Mouse (Mus musculus) forebrain, embryonic 12.5 days (tissue): ENCODE measurements around the gene Mettl9. TPM values are rescaled to one million over a fixed set of nuclear protein-coding genes. Genes with fewer than 3 reads are reported as not detected.
A peak's percentile ranks its signal among the peaks of the same experiment; 100 is the strongest.
"Not testable (repeated sequence)": the region's sequence is repeated elsewhere in the genome, so short reads cannot be mapped to it uniquely, and the experiment has no call there.

ENCODE experiments used
- ATAC-seq: fragments of 200-750 bp; cut with Nextera tagmentation; 2 replicates; pipeline ENCODE4 v1.8.0; 2017; ENCODE audit warnings: moderate TSS enrichment; ENCODE audit not compliant: low FRiP score
- H3K27ac ChIP-seq: fragments of 300-500 bp; sonication (generic); 2 replicates; pipeline ENCODE4 v1.5.1; 2016; ENCODE audit warnings: mild to moderate bottlenecking
- H3K27me3 ChIP-seq: fragments of 300-500 bp; sonication (generic); 2 replicates; pipeline ENCODE4 v1.6.1; 2016; ENCODE audit warnings: mild to moderate bottlenecking
- H3K36me3 ChIP-seq: fragments of 300-500 bp; sonication (generic); replicated peaks from 2 replicates; pipeline ENCODE4 v1.6.1; 2016; ENCODE audit warnings: mild to moderate bottlenecking
- H3K4me1 ChIP-seq: fragments of 300-500 bp; sonication (generic); 2 replicates; pipeline ENCODE4 v1.6.1; 2016
- H3K4me2 ChIP-seq: fragments of 300-500 bp; sonication (generic); 2 replicates; pipeline ENCODE4 v1.6.1; 2016; ENCODE audit warnings: mild to moderate bottlenecking, moderate library complexity
- H3K4me3 ChIP-seq: fragments of 300-500 bp; sonication (generic); replicated peaks from 2 replicates; pipeline ENCODE4 v1.5.1; 2016; ENCODE audit warnings: mild to moderate bottlenecking
- H3K9ac ChIP-seq: fragments of 300-500 bp; sonication (generic); 2 replicates; pipeline ENCODE4 v1.6.1; 2016; ENCODE audit warnings: mild to moderate bottlenecking
- H3K9me3 ChIP-seq: fragments of 300-500 bp; sonication (generic); 2 replicates; pipeline ENCODE4 v1.6.1; 2016
- WGBS: fragments of 180-500 bp; shearing (Covaris S2); methylation state at CpG from one replicate; pipeline ENCODE4 v1.1.7; 2016; 5-methylcytosine and 5-hydroxymethylcytosine counted together
- polyA plus RNA-seq: library from polyadenylated mRNA; unstranded; fragments of >200 nt; fragmentation: Nextera tagmentation; extraction: Ambion mirVana; gene quantifications from 2 replicates; pipeline ENCODE4 v1.2.1, GENCODE M21; 2016

Gene Mettl9
- polyA plus RNA-seq, 1 experiment from 2014 or later: 227 TPM

DNA sequence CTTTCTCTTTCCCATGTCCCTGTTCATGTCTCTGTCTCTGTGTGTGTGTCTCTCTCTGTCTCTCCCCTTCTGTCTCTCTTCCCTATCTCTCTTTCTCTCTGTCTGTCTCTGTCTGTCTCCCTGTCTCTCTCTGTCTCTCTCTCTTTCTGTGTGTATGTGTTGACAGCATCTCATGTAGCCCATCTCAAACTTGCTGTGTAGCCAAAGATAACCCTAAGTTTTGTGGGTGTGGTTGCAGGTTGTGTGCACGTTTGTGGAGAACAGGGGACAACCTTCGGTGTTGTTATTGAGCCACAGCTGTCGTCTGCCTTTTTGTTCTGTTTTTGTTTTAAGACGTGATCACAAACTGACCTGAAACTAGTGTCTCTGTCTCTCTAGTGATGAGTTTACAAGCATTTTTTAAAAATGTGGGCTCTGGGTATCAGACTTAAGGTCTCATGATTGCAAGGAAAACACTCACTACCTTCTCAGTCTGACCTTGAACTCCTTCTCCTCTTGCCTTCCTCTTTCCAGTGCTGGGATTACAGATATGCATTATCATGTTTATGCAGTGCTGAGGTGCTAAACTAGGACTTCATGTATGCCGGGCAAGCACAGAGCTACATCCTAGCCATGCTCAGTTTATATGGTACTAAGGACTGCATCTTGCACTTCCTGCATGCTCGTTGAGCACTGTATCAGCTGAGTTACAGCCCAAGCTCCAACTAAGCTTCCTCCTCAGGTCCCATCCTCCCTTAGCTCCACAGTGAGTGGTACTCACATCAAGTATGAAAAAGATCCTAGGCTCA is 8.8 kb upstream of the Mettl9 start:
- 82% methylated on average over 6 of the region's 6 CpGs for WGBS
- H3K27ac ChIP-seq: no peak overlapping the region
- ATAC-seq: no peak
- no peaks in the 10 kb centered on the region for H3K4me1 ChIP-seq
- peaks cover 24% of the 10 kb centered on the region for H3K27me3 ChIP-seq
- no peaks in the 10 kb centered on the region for H3K9me3 ChIP-seq
- no peak overlapping the region for H3K9ac ChIP-seq
- no peak overlapping the region for H3K4me3 ChIP-seq
- no peak overlapping the region for H3K4me2 ChIP-seq
- no peaks in the 10 kb centered on the region for H3K36me3 ChIP-seq

DNA sequence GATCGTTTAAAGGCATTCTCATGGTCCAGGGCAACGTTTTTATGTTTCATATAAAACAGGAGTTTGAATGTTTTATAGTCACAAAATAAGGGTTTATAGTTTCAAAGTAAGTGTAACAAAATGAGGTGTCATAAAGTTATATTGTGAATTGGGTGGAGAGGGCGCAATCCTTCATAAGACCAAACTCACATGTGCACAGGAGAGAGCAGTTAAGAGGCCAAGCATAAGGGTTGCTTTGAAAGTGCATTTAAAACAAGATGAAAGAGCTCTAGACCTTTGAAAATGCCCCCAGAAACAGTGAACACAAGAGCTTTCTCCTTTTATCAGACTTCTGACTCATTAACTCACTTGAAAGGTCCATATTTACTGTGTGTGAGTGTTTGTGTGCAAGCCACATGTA is 7.9 kb upstream of the Mettl9 start:
- no peaks in the 10 kb centered on the region for H3K36me3 ChIP-seq
- no peak overlapping the region for H3K27ac ChIP-seq
- no peaks in the 10 kb centered on the region for H3K9me3 ChIP-seq
- no peak for ATAC-seq
- no peak overlapping the region for H3K4me3 ChIP-seq
- H3K27me3 ChIP-seq: peaks cover 29% of the 10 kb centered on the region
- no peak overlapping the region for H3K9ac ChIP-seq
- 76% methylated on average over 3 of the region's 3 CpGs for WGBS
- no peak overlapping the region for H3K4me2 ChIP-seq
- no peaks in the 10 kb centered on the region for H3K4me1 ChIP-seq

DNA sequence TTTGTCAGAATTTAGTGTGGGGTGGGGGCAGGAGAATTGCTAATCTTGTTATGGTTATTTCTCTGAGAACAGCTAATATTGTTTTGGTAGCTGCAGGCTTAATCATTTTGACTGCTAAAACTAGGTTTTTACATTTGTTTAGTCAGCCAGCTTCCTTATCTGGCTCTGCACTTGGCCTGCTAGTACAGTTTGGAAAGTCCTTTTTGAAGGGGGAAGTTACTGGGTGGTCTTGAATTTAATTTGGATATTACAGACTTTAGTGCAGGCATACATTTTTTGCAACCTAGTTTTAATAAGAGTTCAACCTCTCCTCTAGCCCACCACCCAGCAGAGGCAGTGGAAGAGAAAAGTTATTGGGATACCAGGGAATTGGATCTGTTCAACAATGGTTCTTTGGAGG is 4.3 kb upstream of the Mettl9 start:
- not testable (repeated sequence) for H3K4me3 ChIP-seq, H3K9me3 ChIP-seq, H3K36me3 ChIP-seq, H3K9ac ChIP-seq, ATAC-seq, H3K4me1 ChIP-seq, H3K27ac ChIP-seq, H3K4me2 ChIP-seq
- H3K27me3 ChIP-seq: peaks cover 41% of the 10 kb centered on the region

DNA sequence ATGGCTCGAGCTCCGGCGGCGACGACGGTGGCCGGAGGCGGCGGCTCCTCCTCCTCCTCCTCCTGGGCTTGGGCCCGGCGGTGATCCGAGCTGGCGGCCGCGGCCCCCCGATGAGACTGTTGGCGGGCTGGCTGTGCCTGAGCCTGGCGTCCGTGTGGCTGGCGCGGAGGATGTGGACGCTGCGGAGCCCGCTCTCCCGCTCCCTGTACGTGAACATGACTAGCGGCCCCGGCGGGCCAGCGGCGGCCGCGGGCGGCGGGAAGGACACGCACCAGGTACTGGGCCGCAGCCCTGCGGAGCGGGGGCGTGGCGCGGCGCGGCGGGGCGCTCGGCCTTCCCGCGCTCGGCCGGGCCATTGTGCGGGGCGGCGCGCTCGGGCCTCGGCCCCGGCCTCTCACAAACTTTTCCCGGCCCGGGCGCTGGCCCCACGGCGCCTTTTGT is 476 bp downstream of the Mettl9 start:
- Histone ChIP-seq H3K9ac (peak overlapping the region; percentile 99), H3K27ac (peak overlapping the region; percentile 99), H3K27me3 (peaks cover 22% of the 10 kb centered on the region), H3K9me3 (no peaks in the 10 kb centered on the region), H3K4me2 (peak overlapping the region; percentile 77), H3K36me3 (no peaks in the 10 kb centered on the region), H3K4me1 (peaks cover 29% of the 10 kb centered on the region), H3K4me3 (peak overlapping the region; percentile 95)
- WGBS: 1% methylated on average over 55 of the region's 63 CpGs
- peak; percentile 85 for ATAC-seq

DNA sequence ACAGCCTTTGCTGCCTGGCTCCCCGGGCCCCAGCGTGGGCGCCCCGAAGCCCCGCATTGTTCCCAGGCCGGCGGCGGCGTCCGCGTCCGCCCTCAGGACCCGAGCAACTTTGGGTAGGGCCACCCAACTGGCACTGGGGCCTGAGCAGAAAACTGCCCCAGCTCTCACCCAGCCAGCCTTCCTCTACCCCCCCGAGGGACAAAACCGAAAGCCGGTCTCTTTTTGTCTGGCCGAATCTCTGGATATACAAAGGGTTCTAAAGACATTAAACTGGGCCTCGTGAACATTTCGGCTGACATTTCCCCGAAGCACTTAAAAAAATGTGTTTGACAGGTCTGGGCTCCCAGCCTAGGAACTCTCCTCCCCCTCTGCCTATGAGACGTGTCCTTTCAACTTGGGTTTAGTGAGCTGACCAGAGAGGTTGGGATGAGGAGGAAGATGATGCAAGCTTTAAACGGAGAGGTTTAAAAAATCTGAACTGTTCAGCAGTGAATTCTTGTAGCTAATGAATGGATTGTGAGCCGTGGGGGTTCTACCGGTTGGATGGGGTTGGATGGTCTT is 996 bp downstream of the Mettl9 start:
- Histone ChIP-seq H3K27ac (peak overlapping the region; percentile 99), H3K9ac (peak overlapping the region; percentile 99), H3K9me3 (no peaks in the 10 kb centered on the region), H3K27me3 (peaks cover 20% of the 10 kb centered on the region), H3K36me3 (no peaks in the 10 kb centered on the region), H3K4me1 (peaks cover 29% of the 10 kb centered on the region), H3K4me2 (peak overlapping the region; percentile 77), H3K4me3 (peak overlapping the region; percentile 95)
- ATAC-seq: peak; percentile 30
- WGBS: 1% methylated on average over 24 of the region's 24 CpGs

DNA sequence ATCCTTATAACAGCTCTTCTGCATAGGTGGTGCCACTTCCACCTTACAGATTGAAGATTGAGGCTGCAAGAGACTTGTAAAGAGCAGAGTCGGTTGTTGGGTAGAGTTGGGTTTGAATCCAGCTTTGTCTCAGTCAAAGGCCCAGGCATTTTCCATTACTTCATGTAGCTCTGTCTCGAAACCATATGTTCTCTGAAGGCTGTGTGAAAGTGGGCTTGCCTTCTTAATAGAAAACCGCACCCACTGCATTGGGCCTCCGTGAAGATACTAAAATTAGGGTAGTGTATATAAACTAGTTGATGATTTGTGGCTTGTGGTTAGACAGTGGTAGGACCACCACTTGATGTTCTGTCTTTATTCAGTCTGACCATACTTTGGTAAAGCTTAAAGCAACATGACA is 6.3 kb downstream of the Mettl9 start:
- Histone ChIP-seq H3K4me3 (no peak overlapping the region), H3K9ac (no peak overlapping the region), H3K27ac (no peak overlapping the region), H3K9me3 (no peaks in the 10 kb centered on the region), H3K4me2 (no peak overlapping the region), H3K36me3 (no peaks in the 10 kb centered on the region), H3K4me1 (peaks cover 25% of the 10 kb centered on the region), H3K27me3 (no peaks in the 10 kb centered on the region)
- 93% methylated on average over 4 of the region's 4 CpGs for WGBS
- ATAC-seq: no peak

DNA sequence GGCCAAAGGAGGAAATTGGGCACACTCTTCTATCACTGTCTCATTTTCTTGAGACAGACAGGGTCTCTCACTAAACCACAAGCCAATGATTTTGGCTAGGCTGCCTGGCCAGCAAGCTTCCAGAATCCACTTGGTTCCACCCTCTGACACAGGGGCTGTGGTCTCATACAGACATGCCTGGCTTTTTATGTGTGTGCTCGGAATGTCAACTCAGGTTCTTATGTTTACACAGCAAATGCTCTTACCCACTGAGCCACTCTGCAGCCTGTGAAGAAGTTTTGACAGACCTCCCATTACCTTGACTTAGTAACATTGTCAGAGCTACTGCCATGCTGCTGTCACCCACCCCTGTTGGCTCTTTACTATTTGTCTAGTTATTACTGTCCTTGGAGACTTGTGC is 7.7 kb downstream of the Mettl9 start:
- Histone ChIP-seq H3K27ac (no peak overlapping the region), H3K9me3 (no peaks in the 10 kb centered on the region), H3K36me3 (no peaks in the 10 kb centered on the region), H3K9ac (no peak overlapping the region), H3K4me2 (no peak overlapping the region), H3K27me3 (no peaks in the 10 kb centered on the region), H3K4me1 (peaks cover 11% of the 10 kb centered on the region), H3K4me3 (no peak overlapping the region)
- no peak for ATAC-seq
- WGBS: 78% methylated on average over 1 of the region's 1 CpGs

DNA sequence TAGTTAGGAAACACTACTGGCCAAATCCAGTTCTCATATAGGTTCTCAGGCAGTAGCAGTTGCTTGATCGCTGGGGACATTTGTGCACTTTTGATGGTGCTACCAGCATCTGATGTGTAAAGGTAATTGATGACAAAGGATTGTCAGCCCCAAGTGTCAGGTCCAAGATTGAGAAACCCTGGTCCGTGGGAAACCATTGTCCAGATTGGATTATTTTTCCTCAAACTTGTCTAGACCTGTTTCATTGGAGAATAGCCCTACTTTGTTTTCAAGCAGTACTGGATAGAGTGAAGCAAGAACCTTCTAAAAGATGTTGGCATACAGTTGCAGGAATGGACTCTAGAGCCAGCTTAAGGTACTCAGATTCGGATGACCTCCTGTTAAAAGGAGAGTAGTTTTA is 8.8 kb downstream of the Mettl9 start:
- Histone ChIP-seq H3K4me1 (peaks cover 2% of the 10 kb centered on the region), H3K9me3 (no peaks in the 10 kb centered on the region), H3K27ac (no peak overlapping the region), H3K4me3 (no peak overlapping the region), H3K27me3 (no peaks in the 10 kb centered on the region), H3K36me3 (no peaks in the 10 kb centered on the region), H3K4me2 (no peak overlapping the region), H3K9ac (no peak overlapping the region)
- 96% methylated on average over 3 of the region's 3 CpGs for WGBS
- no peak for ATAC-seq

DNA sequence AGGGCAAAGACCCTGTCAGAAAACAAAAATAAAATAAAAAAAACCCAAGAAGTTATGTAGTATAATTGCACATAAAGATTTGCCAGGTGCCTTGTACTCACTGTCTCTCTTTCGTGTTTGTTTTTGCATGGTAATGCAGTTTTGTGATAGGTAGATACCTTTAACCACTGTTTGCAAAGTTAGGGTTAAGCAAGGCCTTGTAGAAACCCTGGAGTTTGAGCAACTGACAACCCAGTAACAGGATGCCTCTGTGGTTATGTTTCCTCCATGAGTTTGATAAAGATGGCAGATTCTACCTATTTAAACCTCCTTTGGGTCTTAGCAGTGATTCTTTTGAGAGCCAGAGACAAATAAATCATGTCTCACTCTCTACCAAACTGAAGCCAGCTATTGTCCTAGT is 9.3 kb downstream of the Mettl9 start:
- H3K27me3 ChIP-seq: no peaks in the 10 kb centered on the region
- no peak overlapping the region for H3K27ac ChIP-seq
- H3K4me3 ChIP-seq: no peak overlapping the region
- 100% methylated on average over 1 of the region's 1 CpGs for WGBS
- no peaks in the 10 kb centered on the region; the same call in 1 of the 2 replicates for H3K4me1 ChIP-seq
- H3K36me3 ChIP-seq: peaks cover 4% of the 10 kb centered on the region
- H3K9me3 ChIP-seq: no peaks in the 10 kb centered on the region
- no peak overlapping the region for H3K4me2 ChIP-seq
- H3K9ac ChIP-seq: no peak overlapping the region
- no peak for ATAC-seq

DNA sequence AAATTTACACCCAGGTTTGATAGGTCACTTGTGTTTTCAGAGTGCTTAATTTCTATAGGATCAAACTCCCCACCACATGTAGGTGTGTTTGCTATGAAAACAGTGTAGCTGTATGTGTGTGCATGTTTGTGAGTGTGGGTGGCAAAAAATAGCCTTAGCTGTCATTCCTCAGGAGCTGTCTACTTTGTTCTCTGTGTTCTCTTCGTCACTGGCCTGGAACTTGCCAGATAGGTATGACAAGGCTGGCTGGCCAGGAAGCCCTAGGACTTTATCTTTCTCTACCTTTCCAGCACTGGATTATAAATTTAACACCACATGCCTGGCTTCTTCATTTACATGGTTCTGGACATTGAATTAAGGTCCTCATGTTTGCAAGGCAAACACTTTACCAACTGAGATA is 10.0 kb downstream of the Mettl9 start:
- no peaks in the 10 kb centered on the region for H3K9me3 ChIP-seq
- H3K27me3 ChIP-seq: no peaks in the 10 kb centered on the region
- no peak overlapping the region for H3K27ac ChIP-seq
- WGBS: 94% methylated on average over 1 of the region's 1 CpGs
- H3K4me3 ChIP-seq: no peak overlapping the region
- no peaks in the 10 kb centered on the region; the same call in 1 of the 2 replicates for H3K4me1 ChIP-seq
- H3K4me2 ChIP-seq: no peak overlapping the region
- ATAC-seq: no peak
- H3K36me3 ChIP-seq: peaks cover 6% of the 10 kb centered on the region
- H3K9ac ChIP-seq: no peak overlapping the region

DNA sequence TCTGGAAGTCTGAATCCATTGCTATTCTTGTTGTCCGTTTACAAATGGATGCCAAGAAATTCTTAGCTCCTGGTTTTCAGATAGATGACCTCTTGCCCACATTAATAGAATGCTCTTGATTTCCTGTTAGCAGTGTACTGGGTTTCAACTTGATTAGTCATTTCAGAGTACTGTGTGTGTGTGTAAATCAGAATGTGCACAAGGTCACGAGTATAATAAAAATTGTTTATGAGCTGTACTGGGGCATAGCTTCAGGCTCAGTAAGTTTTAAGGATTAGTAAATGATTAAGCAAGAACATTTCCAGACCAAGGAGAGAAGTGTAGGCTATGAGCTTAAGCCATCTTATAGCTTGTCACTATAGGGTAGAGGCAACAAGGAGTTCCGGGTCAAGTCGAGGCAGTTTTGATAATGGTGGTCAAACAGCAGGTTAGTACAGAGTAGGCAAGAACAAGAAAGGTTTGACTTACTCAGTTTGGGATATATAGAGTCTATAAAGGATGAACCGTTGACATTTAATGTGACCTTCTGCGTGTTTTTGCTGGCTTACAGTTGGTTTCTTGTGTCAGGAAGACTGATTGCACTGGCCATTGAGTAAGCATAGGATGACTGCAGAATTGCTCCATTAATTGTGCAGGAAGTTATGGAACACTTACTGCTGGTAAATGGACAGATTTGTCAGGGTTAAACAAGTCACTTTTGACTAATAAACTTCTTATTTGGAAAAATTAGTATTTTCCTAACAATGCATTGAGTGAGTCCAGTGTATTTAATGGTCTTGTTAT is 11.6 kb downstream of the Mettl9 start:
- Histone ChIP-seq H3K4me3 (no peak overlapping the region), H3K27me3 (no peaks in the 10 kb centered on the region), H3K4me2 (no peak overlapping the region), H3K27ac (no peak overlapping the region), H3K36me3 (peaks cover 17% of the 10 kb centered on the region), H3K4me1 (no peaks in the 10 kb centered on the region), H3K9me3 (no peaks in the 10 kb centered on the region), H3K9ac (no peak overlapping the region)
- no peak for ATAC-seq
- WGBS: 95% methylated on average over 6 of the region's 6 CpGs

DNA sequence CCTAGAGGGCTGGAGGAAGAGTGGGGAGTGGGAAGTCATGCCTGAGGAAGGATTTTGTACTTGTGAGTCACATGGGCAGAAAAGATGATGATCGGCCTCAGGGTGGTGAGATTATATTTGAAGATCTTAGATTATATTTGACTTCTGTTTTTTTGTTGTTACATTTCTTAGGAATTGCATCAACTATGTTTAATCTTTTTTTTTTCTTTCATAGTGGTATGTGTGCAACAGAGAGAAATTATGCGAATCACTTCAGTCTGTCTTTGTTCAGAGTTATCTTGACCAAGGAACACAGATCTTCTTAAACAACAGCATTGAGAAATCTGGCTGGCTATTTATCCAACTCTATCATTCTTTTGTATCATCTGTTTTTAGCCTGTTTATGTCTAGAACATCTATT is 13.4 kb downstream of the Mettl9 start:
- ATAC-seq: no peak
- Histone ChIP-seq H3K27me3 (no peaks in the 10 kb centered on the region), H3K4me3 (no peak overlapping the region), H3K27ac (no peak overlapping the region), H3K36me3 (peaks cover 30% of the 10 kb centered on the region), H3K9ac (no peak overlapping the region), H3K9me3 (no peaks in the 10 kb centered on the region), H3K4me1 (no peaks in the 10 kb centered on the region), H3K4me2 (no peak overlapping the region)
- 99% methylated on average over 2 of the region's 2 CpGs for WGBS
